Mouse (Mus musculus) bone marrow macrophage, adult 2 months (primary cell): ENCODE data around the gene Slc35e2.

Experiments used
- CTCF ChIP-seq: IDR thresholded peaks from 2 replicates; pipeline ENCODE4 v1.5.1; 2012; ENCODE audit warnings: low read depth, mild to moderate bottlenecking, low read length, moderate library complexity
- POLR2A ChIP-seq: IDR thresholded peaks from 2 replicates; pipeline ENCODE4 v1.6.1; 2012; ENCODE audit warnings: mild to moderate bottlenecking, low read depth, low read length, borderline replicate concordance

DNA sequence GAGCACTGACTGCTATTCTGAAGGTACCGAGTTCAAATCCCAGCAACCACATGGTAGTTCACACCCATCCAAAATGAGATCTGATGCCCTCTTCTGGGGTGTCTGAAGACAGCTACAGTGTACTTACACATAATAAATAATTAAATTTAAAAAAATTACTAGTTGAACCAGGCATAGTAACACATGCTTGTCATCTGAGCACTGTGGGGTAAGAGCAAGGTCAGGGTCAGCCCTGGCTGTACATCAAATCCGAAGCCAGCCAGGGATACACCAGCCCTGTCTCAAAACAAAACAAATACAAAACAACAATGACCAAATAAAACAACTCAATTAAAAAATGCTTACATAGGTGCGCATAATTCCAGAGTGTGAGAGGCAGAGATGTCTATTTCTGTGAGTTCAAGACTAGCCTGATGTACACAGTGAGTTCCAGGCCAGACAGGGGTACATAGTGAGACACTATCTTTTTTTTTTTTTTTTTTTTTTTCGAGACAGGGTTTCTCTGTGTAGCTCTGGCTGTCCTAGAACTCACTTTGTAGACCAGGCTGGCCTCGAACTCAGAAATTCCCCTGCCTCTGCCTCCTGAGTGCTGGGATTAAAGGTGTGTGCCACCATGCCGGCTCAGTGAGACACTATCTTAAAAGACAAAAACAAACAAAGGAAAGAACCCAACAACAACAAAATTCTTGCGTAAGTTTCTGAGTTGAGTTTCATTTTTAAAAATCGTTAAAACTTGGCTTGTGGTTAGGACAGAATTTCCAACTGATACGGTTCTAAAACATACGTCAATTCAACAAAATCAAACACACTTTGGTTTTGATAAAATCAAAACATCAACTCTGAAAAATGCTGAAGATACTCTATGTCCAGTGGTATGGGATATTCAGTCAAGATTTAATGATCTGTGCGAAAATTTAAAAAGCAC, 1.1 kb upstream of the Slc35e2 start:
- TF ChIP-seq POLR2A = no peak
- no peak for TF ChIP-seq CTCF
